Mouse (Mus musculus) left cerebral cortex, postnatal 10 days (tissue): ENCODE data around the gene Npr2. TPM values are rescaled to one million over a fixed set of nuclear protein-coding genes. Genes with fewer than 3 reads are reported as not detected.

Experiments
- microRNA-seq: library from miRNA; unstranded; fragments of <30 nt; microRNA quantifications from one replicate; pipeline ENCODE4 v1.2.0, GENCODE M21; 2022
- total RNA-seq, 2 experiments: library from RNA; stranded (reverse); gene quantifications; 2 replicates each; pipeline ENCODE4 v1.2.3; 2021

Gene Npr2
- total RNA-seq, 2 experiments from 2014 or later = 47.0 to 47.5 TPM

Small RNAs within 50 kb of the gene (microRNA-seq; reads per million reads assigned to microRNA genes)
- gene Gm25262 = not detected

Other genes starting within 250 kb of the Npr2 start
- 100 to 1,000 TPM; 151 to 154 TPM for gene Rusc2, start 250.0 kb upstream of the Npr2 start, total RNA-seq
- gene Fam166b, start 202.8 kb upstream of the Npr2 start, total RNA-seq = under 1 TPM in 1 of 2 experiments, not detected in 1; 0.30 TPM
- 10 to 100 TPM; 71.7 to 74.2 TPM for gene Tesk1, start 190.0 kb upstream of the Npr2 start, total RNA-seq
- gene Cd72, start 177.3 kb upstream of the Npr2 start, total RNA-seq = 1 to 10 TPM in 1 of 2 experiments, not detected in 1; 1.2 TPM
- not detected for gene Sit1, start 148.2 kb upstream of the Npr2 start, total RNA-seq
- 10 to 100 TPM; 31.1 to 32.5 TPM for gene Ccdc107, start 139.0 kb upstream of the Npr2 start, total RNA-seq
- gene Arhgef39, start 132.2 kb upstream of the Npr2 start, total RNA-seq = 1 to 10 TPM; 1.1 to 1.4 TPM
- gene Car9, start 125.0 kb upstream of the Npr2 start, total RNA-seq = under 1 TPM in 1 of 2 experiments, not detected in 1; 0.45 TPM
- gene Tpm2, start 108.2 kb upstream of the Npr2 start, total RNA-seq = 1 to 10 TPM; 7.2 to 7.9 TPM
- 10 to 100 TPM; 74.4 to 74.6 TPM for gene Creb3, start 69.6 kb upstream of the Npr2 start, total RNA-seq
- 10 to 100 TPM; 48.7 to 55.3 TPM for gene Tln1, start 69.2 kb upstream of the Npr2 start, total RNA-seq
- 10 to 100 TPM; 48.5 to 49.7 TPM for gene Rgp1, start 53.2 kb upstream of the Npr2 start, total RNA-seq
- gene Gba2, start 53.1 kb upstream of the Npr2 start, total RNA-seq = 10 to 100 TPM; 64.1 to 67.1 TPM
- not detected for gene Msmp, start 47.4 kb upstream of the Npr2 start, total RNA-seq
- 1 to 10 TPM; 2.1 to 2.7 TPM for gene Spag8, start 21.7 kb downstream of the Npr2 start, total RNA-seq
- 10 to 100 TPM; 25.3 to 30.5 TPM for gene Hint2, start 24.5 kb downstream of the Npr2 start, total RNA-seq
- gene Tmem8b, start 37.0 kb downstream of the Npr2 start, total RNA-seq = 10 to 100 TPM; 57.8 to 60.1 TPM
- gene Fam221b, start 37.2 kb downstream of the Npr2 start, total RNA-seq = 1 to 10 TPM; 1.0 to 1.3 TPM
- gene Olfr70, start 68.9 kb downstream of the Npr2 start, total RNA-seq = not detected
- gene Olfr71, start 78.3 kb downstream of the Npr2 start, total RNA-seq = not detected
- gene Hrct1, start 95.3 kb downstream of the Npr2 start, total RNA-seq = 1 to 10 TPM in 1 of 2 experiments, under 1 TPM in 1; 0.87 to 1.1 TPM
- gene Spaar, start 98.1 kb downstream of the Npr2 start, total RNA-seq = under 1 TPM; 0.43 TPM
- gene Olfr159, start 139.1 kb downstream of the Npr2 start, total RNA-seq = not detected
- gene Olfr156, start 192.0 kb downstream of the Npr2 start, total RNA-seq = not detected
- gene Olfr157, start 208.3 kb downstream of the Npr2 start, total RNA-seq = not detected
- gene Olfr155, start 219.6 kb downstream of the Npr2 start, total RNA-seq = not detected
- gene Reck, start 243.6 kb downstream of the Npr2 start, total RNA-seq = 1 to 10 TPM; 5.2 to 6.8 TPM